Mouse (Mus musculus) adrenal gland, postnatal 4 days (tissue): ENCODE data around the gene Pigyl. TPM values are rescaled to one million over a fixed set of nuclear protein-coding genes. Genes with fewer than 3 reads are reported as not detected.
A peak's percentile ranks its signal among the peaks of the same experiment; 100 is the strongest.

Experiments
- DNase-seq, 2 experiments: peaks; one replicate each; pipeline ENCODE4 v3.0.0; 2021 to 2022; ENCODE audit warnings: low spot score in 2 of 2, mixed read lengths in 2 of 2
- long read RNA-seq, 2 experiments: library from polyadenylated mRNA; stranded (forward); transcript quantifications; one replicate each; pipeline ENCODE4 v2.0.0; 2021
- total RNA-seq, 2 experiments: library from RNA; stranded (reverse); gene quantifications; 2 replicates each; pipeline ENCODE4 v1.2.3; 2021

Pigyl gene
- 10 to 100 TPM; 55.8 to 62.3 TPM for total RNA-seq
- long read RNA-seq, experiment 1, transcript Pigyl-201 (2 exons, 695 nt): major isoform, 98 of 103 reads
- long read RNA-seq, experiment 1, partial matches to known transcripts: 3 of 103 reads
- long read RNA-seq, experiment 1, other reads (novel, unspliced or antisense): 0 of 103 reads
- long read RNA-seq, experiment 2, transcript Pigyl-201 (2 exons, 695 nt): major isoform, 68 of 76 reads
- long read RNA-seq, experiment 2, partial matches to known transcripts: 0 of 76 reads
- long read RNA-seq, experiment 2, other reads (novel, unspliced or antisense): 8 of 76 reads

DNA sequence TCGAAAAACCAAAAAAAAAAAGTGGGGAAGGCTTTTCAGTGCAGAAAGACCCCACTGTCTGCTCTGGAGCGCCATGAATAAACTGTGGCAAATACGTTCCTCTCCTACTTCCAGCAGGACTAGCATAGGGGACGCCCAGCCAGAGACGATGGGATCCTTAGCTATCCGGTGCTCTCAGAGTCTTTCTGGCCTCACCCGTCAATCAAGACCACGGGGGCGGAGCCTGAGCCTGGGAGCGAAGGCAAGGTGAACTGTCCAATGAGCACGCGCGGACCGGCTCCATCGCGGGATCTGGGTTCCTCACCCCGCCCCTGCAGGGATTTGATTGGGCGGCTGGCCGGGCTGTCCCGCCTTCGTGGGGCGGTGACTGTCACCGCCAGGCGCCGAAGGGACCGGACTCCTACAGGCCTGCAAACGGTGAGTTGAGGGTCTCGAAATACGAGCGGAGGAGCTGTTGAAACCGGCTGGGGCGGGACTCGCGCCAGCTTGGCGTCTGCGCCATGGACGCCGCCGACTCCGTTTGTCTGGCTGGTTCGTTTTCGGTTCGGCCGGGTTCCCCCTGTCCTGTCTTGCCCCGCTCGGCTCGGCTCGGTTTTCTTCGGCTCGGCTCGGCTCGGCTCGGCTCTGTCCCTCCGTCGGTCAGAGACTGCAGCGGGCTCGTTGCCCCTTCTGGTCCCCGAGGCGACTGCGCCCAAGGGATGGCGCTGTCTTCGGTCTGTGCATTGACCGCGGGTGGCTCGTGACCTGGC is at the start of gene Pigyl:
Gene Pigyl, plus strand, starts transcription at position 350 of the 749 bp plus-strand sequence.
- peak; percentile 96 to 98 for DNase-seq

GRCm38 (mm10) chr9:22108194-22108593 is 48.5 kb upstream of the Pigyl start:
- no peak for DNase-seq

DNA sequence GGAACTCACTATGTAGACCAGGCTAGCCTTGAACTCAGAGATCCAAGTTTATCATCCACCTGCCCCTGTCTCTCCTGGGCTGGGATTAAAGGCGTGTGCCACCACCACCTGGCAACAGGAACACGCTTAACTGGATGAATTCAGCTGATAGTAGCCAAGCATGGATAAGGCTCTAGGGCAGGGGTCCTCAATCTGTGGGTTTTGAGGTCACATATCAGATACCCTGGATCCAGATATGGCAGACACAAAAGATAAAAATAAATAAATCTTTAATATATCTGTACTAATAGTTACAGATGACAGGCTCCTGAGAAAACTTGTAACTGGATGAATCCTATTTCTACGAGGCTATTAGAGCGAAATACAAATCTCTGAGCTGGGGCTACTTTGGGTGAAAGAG is 41.0 kb upstream of the Pigyl start:
- DNase-seq: no peak

DNA sequence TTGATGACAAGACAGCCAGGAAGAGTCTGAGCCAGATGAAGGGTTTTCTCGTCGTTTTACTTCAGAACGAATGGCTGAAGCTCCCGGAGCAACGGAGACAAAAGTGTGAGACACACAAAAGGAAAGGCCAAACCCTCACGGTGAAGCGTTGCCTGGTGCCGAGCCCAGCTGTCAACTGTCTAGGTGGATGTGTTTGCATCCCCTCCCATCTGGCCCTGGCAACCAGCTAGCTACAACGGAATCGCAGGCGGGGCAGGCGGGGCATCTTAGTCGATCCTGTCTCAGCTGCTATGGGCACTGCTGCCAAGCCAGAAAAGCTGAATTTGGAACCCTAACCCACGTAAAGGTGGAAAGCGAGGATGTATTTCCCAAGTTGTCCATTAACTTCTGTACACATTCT is 40.6 kb upstream of the Pigyl start:
- no peak for DNase-seq

GRCm38 (mm10) chr9:22116740-22117426 is 39.8 kb upstream of the Pigyl start, which contains the start of gene Elof1:
TSS of gene Elof1 (minus strand) at chr9:22117172.
- peak; percentile 73 to 82 for DNase-seq

GRCm38 (mm10) chr9:22117754-22118456 is 38.7 kb upstream of the Pigyl start:
- no peak for DNase-seq

- DNase-seq: no peak
Measured at GRCm38 (mm10) chr9:22119543-22119942, 37.1 kb upstream of the Pigyl start.

DNA sequence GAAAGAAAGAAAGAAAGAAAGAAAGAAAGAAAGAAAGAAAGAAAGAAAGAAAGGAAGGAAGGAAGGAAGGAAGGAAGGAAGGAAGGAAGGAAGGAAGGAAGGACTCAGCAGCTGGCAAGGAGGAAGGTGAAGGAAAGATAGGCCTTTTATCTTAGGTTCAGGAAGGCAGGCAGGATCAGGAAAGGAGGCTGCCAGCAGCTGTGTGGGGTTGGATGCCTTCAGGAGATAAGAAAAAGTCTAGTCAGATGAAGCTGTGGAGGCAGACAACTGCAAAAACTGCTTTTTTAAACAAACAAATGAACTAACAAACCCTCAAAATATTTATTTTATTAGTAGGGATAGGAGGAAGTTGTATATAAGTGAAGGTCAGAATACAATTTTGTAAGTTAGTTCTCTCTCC is 35.1 kb upstream of the Pigyl start:
- DNase-seq: no peak

DNA sequence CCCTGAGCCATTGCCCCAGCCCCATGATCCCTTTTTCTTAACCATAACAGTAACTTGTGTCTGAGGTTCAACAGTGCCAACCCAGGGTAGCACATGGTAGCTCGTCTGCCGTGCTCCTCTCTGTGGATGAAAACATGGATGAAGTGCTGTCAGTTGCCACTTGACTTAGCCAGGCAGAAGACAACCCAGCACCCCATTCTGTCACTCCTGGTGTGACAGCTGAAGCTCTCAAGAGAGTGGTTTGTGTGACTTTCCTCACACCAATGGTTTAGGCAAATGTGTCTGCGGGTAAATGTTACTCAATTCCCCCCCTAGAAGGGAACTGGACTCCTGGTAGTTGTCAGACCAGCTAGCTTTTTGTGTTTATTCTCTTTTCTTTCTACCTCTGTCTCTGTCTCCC is 34.6 kb upstream of the Pigyl start:
- DNase-seq: no peak

- DNase-seq: no peak
Measured at GRCm38 (mm10) chr9:22123069-22123609, 33.5 kb upstream of the Pigyl start.

DNA sequence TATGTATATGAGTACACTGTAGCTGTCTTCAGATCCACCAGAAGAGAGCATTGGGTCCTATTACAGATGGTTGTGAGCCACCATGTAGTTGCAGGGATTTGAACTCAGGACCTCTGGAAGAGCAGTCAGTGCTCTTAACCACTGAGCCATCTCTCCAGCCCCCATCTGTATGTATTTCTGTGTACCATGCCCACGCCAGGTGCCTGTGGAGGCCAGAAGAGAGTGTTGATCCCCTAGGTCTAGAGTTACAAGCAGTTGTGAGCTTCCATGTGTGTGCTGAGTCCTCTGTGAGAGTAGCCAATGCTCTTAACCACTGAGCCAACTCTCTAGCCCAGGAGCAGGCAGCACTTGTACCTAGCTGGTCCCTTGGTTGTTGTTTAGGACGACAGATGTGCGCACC is 32.5 kb upstream of the Pigyl start:
- no peak for DNase-seq

DNA sequence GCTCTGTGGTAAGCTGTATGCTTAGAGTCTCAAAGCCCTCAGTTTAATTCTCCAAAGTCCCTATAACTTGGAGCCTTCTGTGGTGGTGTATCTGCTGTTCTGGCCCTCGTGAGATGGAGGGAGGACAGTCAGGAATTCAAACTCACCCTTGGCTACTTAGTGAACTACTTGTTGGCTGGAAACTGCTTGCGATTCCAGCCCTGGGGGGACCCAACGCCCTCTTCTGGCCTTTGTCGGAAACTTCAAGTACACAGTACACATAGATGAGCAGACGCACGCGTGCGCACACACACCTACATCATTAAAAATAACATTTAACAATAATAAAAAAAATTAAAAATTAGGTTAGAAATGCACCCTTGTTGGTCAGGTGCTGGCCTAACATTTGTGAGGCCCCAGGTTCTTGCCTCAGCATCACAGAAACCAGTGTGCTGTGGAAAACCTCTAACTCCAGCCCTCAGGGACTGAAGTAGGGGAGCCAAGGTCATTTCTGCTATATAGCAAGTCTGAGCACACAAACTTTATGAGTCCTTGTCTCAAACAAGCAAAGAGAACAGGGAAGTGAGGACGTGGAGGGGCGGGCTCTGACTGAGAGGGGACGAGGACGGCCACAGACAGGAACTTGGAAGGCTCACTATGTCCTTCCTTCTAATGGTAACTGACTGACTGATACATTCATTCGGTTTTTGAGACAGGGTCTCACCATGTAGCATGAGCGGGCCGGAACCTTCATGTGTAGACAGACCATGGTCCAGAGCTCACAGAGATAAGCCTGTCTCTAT is 31.2 kb upstream of the Pigyl start:
- DNase-seq: no peak

- no peak for DNase-seq
Measured at GRCm38 (mm10) chr9:22131226-22131981, 25.2 kb upstream of the Pigyl start.

DNA sequence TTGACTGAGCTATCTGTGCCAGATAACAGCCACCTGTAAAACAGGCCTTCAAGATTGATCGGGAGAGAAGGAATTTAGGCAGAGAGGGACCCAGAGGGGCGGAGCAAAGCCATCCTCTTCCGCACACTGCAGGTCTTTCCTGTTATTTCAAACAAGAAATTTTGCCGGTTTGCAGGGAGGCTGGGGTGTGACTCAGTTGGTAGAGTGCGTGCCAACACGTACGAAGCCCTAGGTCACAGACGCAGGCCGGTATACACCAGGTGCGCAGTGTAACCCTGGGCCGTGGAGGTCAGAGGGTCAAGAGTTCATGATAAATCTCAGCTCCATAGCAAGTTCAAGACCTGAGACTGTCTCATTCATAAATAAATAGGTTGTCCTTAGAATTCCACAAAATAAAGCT is 24.4 kb upstream of the Pigyl start:
- DNase-seq: no peak

DNA sequence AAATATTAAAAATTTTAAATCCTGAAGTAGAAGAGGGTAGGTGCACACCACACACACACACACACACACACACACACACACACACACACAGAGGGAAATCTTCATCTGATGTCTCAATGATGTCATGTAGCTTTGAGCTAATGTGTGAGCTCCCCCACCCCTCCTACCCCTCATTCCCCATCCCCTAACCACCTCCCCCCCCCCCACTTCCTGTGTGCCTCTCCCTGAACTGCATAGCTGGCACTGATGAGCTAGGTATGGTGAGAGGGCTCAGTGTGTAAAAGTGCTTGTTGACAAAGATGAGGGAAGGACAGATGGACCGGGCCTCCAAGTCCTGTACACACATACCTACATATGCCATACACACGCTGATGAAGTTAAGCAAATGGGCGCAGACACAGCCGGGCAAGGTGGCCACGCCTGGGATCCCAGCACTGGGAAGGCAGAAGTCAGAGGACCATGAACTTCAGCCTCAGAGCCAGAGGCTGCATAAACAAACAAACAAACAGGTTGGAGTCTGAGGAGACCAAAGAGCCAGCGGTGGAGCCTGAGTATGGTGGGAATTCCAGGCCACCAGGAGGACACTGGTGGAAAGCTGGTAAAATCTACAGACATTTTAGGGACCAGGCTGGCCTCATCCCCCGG is 22.3 kb upstream of the Pigyl start:
- DNase-seq: no peak

- DNase-seq: no peak
Measured at GRCm38 (mm10) chr9:22134988-22135643, 21.5 kb upstream of the Pigyl start.

- DNase-seq: no peak
Measured at GRCm38 (mm10) chr9:22135644-22136390, 20.8 kb upstream of the Pigyl start, which contains the start of gene Acp5. TSS of gene Acp5 (minus strand) at chr9:22135711.
